Mouse (Mus musculus) heart, adult 2 months (tissue): ENCODE results near the gene Ccne1.

ENCODE experiments used
- CTCF ChIP-seq: fragments of 200-600 bp; IDR thresholded peaks from 2 replicates; pipeline ENCODE4 v1.8.1; 2022; ENCODE audit warnings: antibody characterized with exemption, mild to moderate bottlenecking, moderate library complexity
- POLR2A ChIP-seq: fragments of 200-500 bp; IDR thresholded peaks from 2 replicates; pipeline ENCODE4 v1.6.1; 2011; ENCODE audit warnings: mild to moderate bottlenecking, low read depth, low read length, control low read depth; ENCODE audit not compliant: insufficient read depth

DNA sequence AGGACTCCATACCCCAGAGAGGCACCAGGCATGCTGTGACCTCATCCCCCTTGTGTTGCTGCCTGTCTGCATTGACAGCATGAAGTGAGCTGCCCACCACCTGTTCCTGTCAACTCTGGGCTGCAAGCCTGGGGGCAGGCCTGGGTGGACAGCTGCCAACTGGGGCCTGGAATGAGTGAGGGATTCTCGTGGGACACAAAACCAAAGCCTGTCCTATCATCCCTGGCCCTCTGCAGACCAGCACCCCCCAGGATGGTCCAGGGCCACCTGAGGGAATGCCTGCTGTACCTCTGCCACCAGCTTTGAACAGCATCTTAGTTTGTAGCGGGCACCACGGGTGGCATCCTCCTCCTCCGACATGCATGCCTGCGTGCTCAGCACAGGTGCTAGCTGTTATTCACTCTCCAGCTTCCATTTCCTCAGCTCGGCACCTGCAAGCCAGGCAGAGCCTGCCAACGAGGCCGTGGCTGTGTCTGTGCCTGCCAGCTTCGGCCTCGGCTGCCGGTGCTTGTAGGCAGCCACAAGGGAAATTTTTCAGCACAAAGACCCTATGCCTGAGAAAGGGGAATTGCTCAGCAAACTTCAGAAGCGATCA, 18.3 kb upstream of the Ccne1 start:
- TF ChIP-seq CTCF, result no peak
- no peak for TF ChIP-seq POLR2A
